Mouse (Mus musculus): Measurements from ENCODE around the gene Cenpw.
A peak's percentile ranks its signal among the peaks of the same experiment; 100 is the strongest.

The Cenpw gene

DNA sequence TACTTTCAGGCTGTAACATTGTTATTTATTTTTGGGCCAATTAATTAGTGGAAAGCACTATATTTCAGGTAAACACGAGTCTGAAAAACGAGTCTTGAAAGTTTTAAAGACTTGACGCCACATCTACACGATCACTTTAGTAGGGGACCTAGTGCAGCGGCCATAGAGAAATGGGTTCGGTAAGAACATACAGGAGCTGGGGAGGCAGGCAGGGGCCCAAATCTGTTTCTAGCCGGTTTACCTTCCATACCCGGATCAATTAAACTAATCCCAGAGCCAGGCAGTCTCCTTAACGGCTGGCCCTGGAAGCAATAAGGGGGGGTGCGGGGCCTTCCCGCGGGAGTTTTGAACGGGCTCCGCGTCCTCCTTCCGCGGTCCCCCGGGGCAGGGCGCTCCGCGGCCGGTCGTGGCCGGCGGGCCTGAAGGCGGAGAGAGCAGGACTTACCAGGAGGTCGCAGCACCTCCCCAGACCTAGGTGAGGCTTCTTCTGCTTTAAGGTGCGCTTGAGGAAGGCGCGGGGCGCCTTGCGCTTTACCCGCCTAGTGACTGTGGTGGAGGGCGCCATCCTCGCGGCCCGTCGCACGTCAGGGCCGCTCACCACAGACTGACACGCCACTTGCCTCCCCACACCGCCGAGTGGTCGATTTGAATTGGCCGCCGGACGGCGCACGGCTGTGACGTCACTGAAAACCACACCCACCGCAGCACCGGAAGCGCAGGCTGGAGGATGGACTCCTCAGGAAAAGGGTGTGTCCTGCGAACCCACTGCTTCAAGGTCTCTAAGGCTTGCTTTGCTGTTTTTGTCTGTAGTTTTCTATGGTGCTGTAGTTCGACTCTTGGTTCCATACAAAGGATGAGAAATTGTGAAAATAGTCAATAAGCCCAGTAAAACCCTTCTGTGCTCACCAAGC, at the start of gene Cenpw:
TSS of gene Cenpw (minus strand) at position 645 of the 911 bp plus-strand sequence.
- peak; percentile 79 for DNase-seq (ENCODE audit: extremely low spot score, low read depth, low spot score)

DNA sequence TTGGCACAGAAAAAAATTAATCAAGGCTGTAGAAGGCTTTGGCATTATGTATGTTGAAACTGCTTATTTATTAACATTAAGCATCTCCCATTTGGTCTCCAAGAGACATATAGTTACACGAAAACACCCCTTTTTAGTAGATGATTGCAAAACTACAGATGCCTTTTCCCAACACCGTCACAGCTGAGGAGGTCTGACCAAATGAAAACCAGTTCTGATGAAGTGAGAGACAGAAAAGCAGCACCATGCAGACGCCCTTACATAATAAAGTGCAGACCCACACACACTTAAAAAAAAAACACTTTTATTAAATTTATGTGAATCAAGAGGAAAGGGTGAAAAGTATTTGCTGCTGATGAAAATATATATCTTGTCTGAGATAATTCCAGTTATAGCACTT, 49.3 kb upstream of the Cenpw start:
- DNase-seq (ENCODE audit: extremely low spot score, low read depth, low spot score), result no peak

- DNase-seq (ENCODE audit: extremely low spot score, low read depth, low spot score), result no peak
Measured at GRCm38 (mm10) chr10:30199501-30199900, 859 bp downstream of the Cenpw start.

GRCm38 (mm10) chr10:30167700-30168099, 32.7 kb downstream of the Cenpw start:
- DNase-seq (ENCODE audit: extremely low spot score, low read depth, low spot score), result no peak

Data from hindlimb bud, embryonic 11.5 days (tissue).